Mouse (Mus musculus) heart, adult 2 months (tissue): Measurements from ENCODE around the gene Pias4.

Experiments used
- CTCF ChIP-seq: fragments of 200-600 bp; IDR thresholded peaks from 2 replicates; pipeline ENCODE4 v1.8.1; 2022; ENCODE audit warnings: antibody characterized with exemption, mild to moderate bottlenecking, moderate library complexity
- POLR2A ChIP-seq: fragments of 200-500 bp; IDR thresholded peaks from 2 replicates; pipeline ENCODE4 v1.6.1; 2011; ENCODE audit warnings: mild to moderate bottlenecking, low read depth, low read length, control low read depth; ENCODE audit not compliant: insufficient read depth

GRCm38 (mm10) chr10:81195300-81195699 lies 27.6 kb upstream of the Pias4 start:
- TF ChIP-seq POLR2A (peak; percentile 53; the same call in 1 of the 2 replicates), CTCF (no peak)
